Mouse (Mus musculus): ENCODE data around the gene Bud23. TPM values are rescaled to one million over a fixed set of nuclear protein-coding genes. Genes with fewer than 3 reads are reported as not detected.

Gene Bud23
- polyA plus RNA-seq, 1 experiment from 2014 or later, result 126 TPM

- no peaks in the 10 kb centered on the region for H3K27me3 ChIP-seq (ENCODE audit: control insufficient read depth, insufficient read depth, low read length)
- WGBS, result 90% methylated on average over 9 of the region's 9 CpGs
Measured at GRCm38 (mm10) chr5:135039541-135039940, 25.2 kb downstream of the Bud23 start.

GRCm38 (mm10) chr5:135037946-135038345, 26.8 kb downstream of the Bud23 start:
- WGBS, result 90% methylated on average over 3 of the region's 3 CpGs
- Histone ChIP-seq H3K9me3 (ENCODE audit: control insufficient read depth, low read length) (peaks cover 3% of the 10 kb centered on the region; the same call in 1 of the 2 replicates), H3K9ac (ENCODE audit: low read length) (no peak overlapping the region), H3K27me3 (ENCODE audit: control insufficient read depth, insufficient read depth, low read length) (no peaks in the 10 kb centered on the region), H3K4me2 (ENCODE audit: low read depth) (no peak overlapping the region), H3K4me1 (ENCODE audit: control insufficient read depth, insufficient read depth, low read length) (no peaks in the 10 kb centered on the region), H3K27ac (ENCODE audit: low read depth, low read length) (no peak overlapping the region), H3K4me3 (ENCODE audit: low read depth, low read length) (no peak overlapping the region), H3K36me3 (ENCODE audit: control insufficient read depth, insufficient read depth, low read length) (no peaks in the 10 kb centered on the region)
- DNase-seq (ENCODE audit: low spot score), result no peak
- no peak for ATAC-seq (ENCODE audit: insufficient read depth, low FRiP score, low TSS enrichment)

More at GRCm38 (mm10) chr5:135039541-135039940, 25.2 kb downstream of the Bud23 start:
- H3K27ac ChIP-seq (ENCODE audit: low read depth, low read length), result no peak overlapping the region
- H3K4me3 ChIP-seq (ENCODE audit: low read depth, low read length), result no peak overlapping the region
- no peaks in the 10 kb centered on the region for H3K9me3 ChIP-seq (ENCODE audit: control insufficient read depth, low read length)
- no peaks in the 10 kb centered on the region for H3K4me1 ChIP-seq (ENCODE audit: control insufficient read depth, insufficient read depth, low read length)
- H3K4me2 ChIP-seq (ENCODE audit: low read depth), result no peak overlapping the region
- no peak for DNase-seq (ENCODE audit: low spot score)
- ATAC-seq (ENCODE audit: insufficient read depth, low FRiP score, low TSS enrichment), result no peak
- no peaks in the 10 kb centered on the region for H3K36me3 ChIP-seq (ENCODE audit: control insufficient read depth, insufficient read depth, low read length)
- no peak overlapping the region for H3K9ac ChIP-seq (ENCODE audit: low read length)

- DNase-seq (ENCODE audit: low spot score) (no peak), ATAC-seq (ENCODE audit: insufficient read depth, low FRiP score, low TSS enrichment) (no peak)
- Histone ChIP-seq H3K9ac (ENCODE audit: low read length) (no peak overlapping the region), H3K36me3 (ENCODE audit: control insufficient read depth, insufficient read depth, low read length) (no peaks in the 10 kb centered on the region), H3K27ac (ENCODE audit: low read depth, low read length) (no peak overlapping the region), H3K27me3 (ENCODE audit: control insufficient read depth, insufficient read depth, low read length) (no peaks in the 10 kb centered on the region), H3K4me3 (ENCODE audit: low read depth, low read length) (no peak overlapping the region), H3K4me1 (ENCODE audit: control insufficient read depth, insufficient read depth, low read length) (no peaks in the 10 kb centered on the region), H3K4me2 (ENCODE audit: low read depth) (no peak overlapping the region), H3K9me3 (ENCODE audit: control insufficient read depth, low read length) (peaks cover 3% of the 10 kb centered on the region; the same call in 1 of the 2 replicates)
- WGBS, result 66% methylated on average over 18 of the region's 18 CpGs
Measured at GRCm38 (mm10) chr5:135035608-135036359, 29.0 kb downstream of the Bud23 start.

DNA sequence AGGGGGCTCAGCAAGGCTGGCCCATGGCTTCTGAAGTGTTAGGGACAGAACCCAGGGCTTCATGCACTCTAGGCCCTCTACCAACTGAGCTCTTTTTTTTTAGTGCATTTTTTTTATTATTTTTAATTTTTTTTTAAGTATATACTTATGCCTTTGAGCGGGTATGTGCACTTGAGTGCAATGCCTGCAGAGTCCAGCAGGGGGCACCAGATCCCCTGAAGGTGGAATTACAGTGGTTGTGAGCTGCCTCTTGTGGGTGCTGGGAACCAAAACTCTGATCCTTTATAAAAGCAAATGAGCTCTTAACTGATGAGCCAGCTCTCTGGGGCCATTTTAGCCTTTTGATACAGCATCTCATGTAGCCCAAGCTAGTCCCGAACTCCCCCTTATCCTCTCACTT, 30.2 kb downstream of the Bud23 start:
- Histone ChIP-seq H3K9ac (ENCODE audit: low read length) (no peak overlapping the region), H3K27ac (ENCODE audit: low read depth, low read length) (no peak overlapping the region), H3K4me3 (ENCODE audit: low read depth, low read length) (no peak overlapping the region), H3K27me3 (ENCODE audit: control insufficient read depth, insufficient read depth, low read length) (no peaks in the 10 kb centered on the region), H3K4me2 (ENCODE audit: low read depth) (no peak overlapping the region), H3K4me1 (ENCODE audit: control insufficient read depth, insufficient read depth, low read length) (no peaks in the 10 kb centered on the region), H3K9me3 (ENCODE audit: control insufficient read depth, low read length) (peaks cover 3% of the 10 kb centered on the region; the same call in 1 of the 2 replicates), H3K36me3 (ENCODE audit: control insufficient read depth, insufficient read depth, low read length) (no peaks in the 10 kb centered on the region)
- 94% methylated on average over 2 of the region's 2 CpGs for WGBS
- ATAC-seq (ENCODE audit: insufficient read depth, low FRiP score, low TSS enrichment), result no peak
- no peak for DNase-seq (ENCODE audit: low spot score)

DNA sequence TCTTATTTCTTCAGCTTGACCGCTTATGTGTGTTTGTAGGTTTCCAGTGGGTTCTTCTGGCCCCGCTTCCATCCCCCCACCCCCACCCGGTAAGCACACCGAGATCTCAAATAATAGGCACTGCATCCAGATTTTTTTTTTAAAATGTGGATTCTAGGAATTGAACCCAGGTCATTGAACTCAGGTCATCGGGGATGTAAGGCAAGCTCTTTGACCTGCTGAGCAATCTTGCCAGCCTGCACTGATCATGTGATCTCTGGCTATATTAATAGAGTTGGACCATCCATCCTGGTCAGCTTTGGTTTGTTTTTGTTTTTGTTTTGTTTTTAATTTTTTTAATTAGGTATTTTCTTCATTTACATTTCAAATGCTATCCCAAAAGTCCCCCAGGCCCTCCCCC, 32.2 kb downstream of the Bud23 start:
- Histone ChIP-seq H3K36me3 (ENCODE audit: control insufficient read depth, insufficient read depth, low read length) (no peaks in the 10 kb centered on the region), H3K4me2 (ENCODE audit: low read depth) (no peak overlapping the region), H3K27ac (ENCODE audit: low read depth, low read length) (no peak overlapping the region), H3K4me3 (ENCODE audit: low read depth, low read length) (no peak overlapping the region), H3K9ac (ENCODE audit: low read length) (no peak overlapping the region), H3K4me1 (ENCODE audit: control insufficient read depth, insufficient read depth, low read length) (no peaks in the 10 kb centered on the region), H3K9me3 (ENCODE audit: control insufficient read depth, low read length) (peaks cover 3% of the 10 kb centered on the region; the same call in 1 of the 2 replicates), H3K27me3 (ENCODE audit: control insufficient read depth, insufficient read depth, low read length) (no peaks in the 10 kb centered on the region)
- 88% methylated on average over 5 of the region's 5 CpGs for WGBS
- ATAC-seq (ENCODE audit: insufficient read depth, low FRiP score, low TSS enrichment), result no peak
- DNase-seq (ENCODE audit: low spot score), result no peak

GRCm38 (mm10) chr5:135029007-135029854, 35.5 kb downstream of the Bud23 start:
- WGBS, result 70% methylated on average over 18 of the region's 18 CpGs
- H3K9ac ChIP-seq (ENCODE audit: low read length), result no peak overlapping the region
- no peaks in the 10 kb centered on the region for H3K27me3 ChIP-seq (ENCODE audit: control insufficient read depth, insufficient read depth, low read length)
- no peak overlapping the region for H3K4me2 ChIP-seq (ENCODE audit: low read depth)
- no peak for ATAC-seq (ENCODE audit: insufficient read depth, low FRiP score, low TSS enrichment)
- H3K4me1 ChIP-seq (ENCODE audit: control insufficient read depth, insufficient read depth, low read length), result 0 out of 2 replicates have a peak, but pooled peaks cover 2% of the 10 kb centered on the region
- DNase-seq (ENCODE audit: low spot score), result no peak
- H3K9me3 ChIP-seq (ENCODE audit: control insufficient read depth, low read length), result peaks cover 3% of the 10 kb centered on the region; the same call in 1 of the 2 replicates
- no peak overlapping the region for H3K27ac ChIP-seq (ENCODE audit: low read depth, low read length)
- H3K4me3 ChIP-seq (ENCODE audit: low read depth, low read length), result no peak overlapping the region
- H3K36me3 ChIP-seq (ENCODE audit: control insufficient read depth, insufficient read depth, low read length), result no peaks in the 10 kb centered on the region

DNA sequence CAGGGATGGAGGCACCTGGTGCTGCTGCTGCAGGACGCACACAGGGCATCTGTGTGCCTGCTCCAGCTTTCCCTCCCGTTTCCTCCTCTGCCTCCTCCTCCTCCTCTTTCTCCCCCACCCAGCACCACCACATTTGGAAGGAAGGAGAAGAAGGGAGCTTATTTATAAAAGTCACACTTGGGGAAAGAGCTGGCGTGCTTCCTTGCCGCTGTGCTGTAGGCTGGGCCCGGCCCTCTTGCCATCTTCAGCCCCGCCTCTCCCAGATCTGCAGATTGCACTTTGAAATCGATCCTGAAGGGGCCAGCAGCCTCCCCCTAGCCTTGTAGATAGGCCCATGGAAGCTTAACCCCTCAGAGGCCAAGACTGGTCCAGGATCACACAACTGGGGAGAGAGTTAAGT, 38.9 kb downstream of the Bud23 start:
- no peak for DNase-seq (ENCODE audit: low spot score)
- H3K27me3 ChIP-seq (ENCODE audit: control insufficient read depth, insufficient read depth, low read length), result no peaks in the 10 kb centered on the region
- H3K36me3 ChIP-seq (ENCODE audit: control insufficient read depth, insufficient read depth, low read length), result no peaks in the 10 kb centered on the region
- WGBS, result 16% methylated on average over 7 of the region's 7 CpGs
- no peak overlapping the region for H3K27ac ChIP-seq (ENCODE audit: low read depth, low read length)
- 0 out of 2 replicates have a peak, but pooled peaks cover 5% of the 10 kb centered on the region for H3K4me1 ChIP-seq (ENCODE audit: control insufficient read depth, insufficient read depth, low read length)
- H3K4me2 ChIP-seq (ENCODE audit: low read depth), result peak overlapping the region; percentile 9
- H3K9me3 ChIP-seq (ENCODE audit: control insufficient read depth, low read length), result no peaks in the 10 kb centered on the region
- no peak overlapping the region for H3K4me3 ChIP-seq (ENCODE audit: low read depth, low read length)
- H3K9ac ChIP-seq (ENCODE audit: low read length), result no peak overlapping the region; the same call in 1 of the 2 replicates
- no peak for ATAC-seq (ENCODE audit: insufficient read depth, low FRiP score, low TSS enrichment)

DNA sequence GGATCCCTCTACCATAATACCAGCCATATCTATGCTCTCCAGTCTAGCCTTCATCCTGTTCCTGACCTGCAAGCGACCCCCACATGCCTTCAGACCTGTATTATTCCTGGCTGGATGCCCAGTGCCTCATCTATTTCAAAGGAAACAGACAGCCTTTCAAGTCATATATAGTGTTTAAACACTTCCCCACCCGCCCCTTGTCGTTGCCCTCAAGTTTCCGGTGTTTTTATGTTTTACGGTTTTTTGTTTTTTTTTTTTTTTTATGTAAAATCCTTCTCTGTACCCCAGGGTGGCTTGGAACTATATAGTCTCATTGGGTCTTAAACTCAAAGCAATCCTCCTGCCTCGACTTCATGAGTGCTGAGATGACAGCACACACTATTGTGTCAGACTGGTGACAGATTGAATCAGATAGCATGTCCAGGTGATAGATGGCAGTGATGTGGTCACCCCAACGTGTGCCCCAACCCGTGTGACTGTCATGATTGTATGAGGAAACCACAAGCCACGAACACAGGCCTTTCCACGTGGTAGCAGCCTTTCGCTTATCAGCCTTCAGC, 40.0 kb downstream of the Bud23 start:
- Histone ChIP-seq H3K4me3 (ENCODE audit: low read depth, low read length) (peak overlapping the region; percentile 51; the same call in 1 of the 2 replicates), H3K4me1 (ENCODE audit: control insufficient read depth, insufficient read depth, low read length) (0 out of 2 replicates have a peak, but pooled peaks cover 5% of the 10 kb centered on the region), H3K9ac (ENCODE audit: low read length) (no peak overlapping the region), H3K27me3 (ENCODE audit: control insufficient read depth, insufficient read depth, low read length) (no peaks in the 10 kb centered on the region), H3K9me3 (ENCODE audit: control insufficient read depth, low read length) (no peaks in the 10 kb centered on the region), H3K27ac (ENCODE audit: low read depth, low read length) (no peak overlapping the region), H3K36me3 (ENCODE audit: control insufficient read depth, insufficient read depth, low read length) (no peaks in the 10 kb centered on the region), H3K4me2 (ENCODE audit: low read depth) (peak overlapping the region; percentile 56)
- ATAC-seq (ENCODE audit: insufficient read depth, low FRiP score, low TSS enrichment) (no peak), DNase-seq (ENCODE audit: low spot score) (no peak)
- 64% methylated on average over 11 of the region's 11 CpGs for WGBS

All from neural tube, embryonic 11.5 days (tissue).